In the genomic region with DNA sequence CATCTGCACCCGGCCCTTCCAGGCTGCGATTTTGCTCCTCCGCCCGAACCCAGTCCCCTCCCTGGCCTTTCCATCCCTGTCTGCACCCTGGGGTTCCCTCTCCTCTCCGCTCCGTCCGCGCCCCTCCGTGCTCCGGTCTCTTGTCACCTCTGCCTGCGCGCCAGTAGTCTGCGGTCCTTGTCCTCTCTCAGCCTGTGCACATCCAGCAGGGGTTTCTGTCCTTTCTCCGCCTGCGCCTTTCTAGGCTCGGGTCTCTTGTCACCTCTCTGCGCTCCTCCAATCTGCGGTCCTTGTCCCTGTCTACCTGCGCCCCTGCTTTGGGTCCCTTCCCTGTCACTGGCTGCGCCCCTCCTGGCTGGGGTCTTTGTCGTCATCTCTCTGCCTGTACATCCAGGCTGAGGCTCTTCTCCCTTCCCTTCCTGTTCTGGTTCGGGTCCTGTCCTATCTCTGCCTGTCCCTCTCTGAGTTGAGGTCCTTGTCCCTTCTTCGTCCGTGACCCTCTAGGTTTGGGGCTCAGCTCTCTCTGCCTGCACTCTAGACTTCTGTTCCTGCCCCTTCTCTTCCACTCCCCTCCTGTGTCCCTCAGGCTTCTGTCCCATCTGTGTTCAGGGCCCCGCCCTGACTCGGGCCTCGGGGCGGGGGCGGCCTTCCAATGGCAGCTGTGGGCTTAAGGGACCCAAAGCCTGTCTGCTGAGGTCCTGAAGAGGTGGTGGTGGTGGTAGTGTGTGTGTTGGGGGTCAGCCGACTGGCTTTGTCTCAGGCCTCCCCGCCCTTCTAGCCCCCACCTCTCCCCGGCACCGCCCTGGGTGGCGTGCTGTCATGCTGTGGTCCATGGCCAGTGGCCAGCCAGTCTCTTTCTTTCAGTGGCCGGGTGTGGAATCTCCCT, we compare ENCODE assay signal across 8 mouse cellular contexts. TPM values are rescaled to one million over a fixed set of nuclear protein-coding genes. Genes with fewer than 3 reads are reported as not detected.
A peak's percentile ranks its signal among the peaks of the same experiment; 100 is the strongest.
DNase-seq lines count a peak whose midpoint lies in the region; ATAC-seq and TF ChIP-seq lines count a peak whose summit lies in the region.

No protein-coding gene starts in this region.

- H3K9ac ChIP-seq in CH12.LX (ENCODE audit: insufficient read depth, low read depth) = peak overlapping the region; percentile 75
- peak overlapping the region; percentile 81 for H3K9ac ChIP-seq in liver, embryonic 16.5 days (ENCODE audit: low read depth, low read length)
- peak overlapping the region; percentile 95 for H3K9ac ChIP-seq in neural tube, embryonic 11.5 days (ENCODE audit: low read length)

- WGBS in embryonic facial prominence, embryonic 10.5 days = 2% methylated on average over 35 of the region's 35 CpGs
- WGBS in liver, embryonic 16.5 days (ENCODE audit: insufficient replicate concordance) = 5% methylated on average over 35 of the region's 35 CpGs
- 3% methylated on average over 35 of the region's 35 CpGs for WGBS in neural tube, embryonic 11.5 days

- H3K36me3 ChIP-seq in CH12.LX (replicated peaks in 1 of 2; ENCODE audit: control insufficient read depth in 1 of 2, insufficient read depth in 1 of 2, low read length in 1 of 2) = peaks cover 9 to 28% of the 10 kb centered on the region in 2 experiments
- peaks cover 26% of the 10 kb centered on the region for H3K36me3 ChIP-seq in embryonic facial prominence, embryonic 10.5 days (replicated peaks)
- H3K36me3 ChIP-seq in liver, embryonic 16.5 days (ENCODE audit: control insufficient read depth, insufficient read depth) = no peaks in the 10 kb centered on the region
- H3K36me3 ChIP-seq in neural tube, embryonic 11.5 days (ENCODE audit: control insufficient read depth, insufficient read depth, low read length) = no peaks in the 10 kb centered on the region; the same call in 1 of the 2 replicates

- no peak for TF ChIP-seq EP300 in CH12.LX (IDR thresholded peaks at IDR 0.05; ENCODE audit: low read length)

- no peak for TF ChIP-seq RAD21 in CH12.LX (IDR thresholded peaks at IDR 0.05; ENCODE audit: low read depth, low read length)

- DNase-seq in CH12.LX (ENCODE audit: extremely low read depth) = no peak
- DNase-seq in adrenal gland, adult 2 months = peak; percentile 84
- peak; percentile 49 for DNase-seq in embryonic facial prominence, embryonic 10.5 days (ENCODE audit: low spot score)
- DNase-seq in heart, adult 8-10 months (ENCODE audit: low spot score) = peak; percentile 79
- DNase-seq in kidney, adult 18-20 months = peak; percentile 62
- peak; percentile 67 for DNase-seq in neural tube, embryonic 11.5 days (ENCODE audit: low spot score)
- DNase-seq in yolk sac, embryonic 10.5 days (ENCODE audit: low spot score) = no peak

- peaks cover 18% of the 10 kb centered on the region for H3K27me3 ChIP-seq in CH12.LX (replicated peaks)
- H3K27me3 ChIP-seq in embryonic facial prominence, embryonic 10.5 days (replicated peaks; ENCODE audit: low read depth, poor library complexity, severe bottlenecking) = no peaks in the 10 kb centered on the region
- no peaks in the 10 kb centered on the region for H3K27me3 ChIP-seq in liver, embryonic 16.5 days (ENCODE audit: control insufficient read depth, insufficient read depth, low read depth, low read length)
- H3K27me3 ChIP-seq in neural tube, embryonic 11.5 days (ENCODE audit: control insufficient read depth, insufficient read depth, low read length) = no peaks in the 10 kb centered on the region

- peak; percentile 27 for ATAC-seq in liver, embryonic 16.5 days (ENCODE audit: low read depth)
- peak; percentile 56 for ATAC-seq in neural tube, embryonic 11.5 days (ENCODE audit: insufficient read depth, low FRiP score, low TSS enrichment)

- peaks cover 18 to 50% of the 10 kb centered on the region in 2 experiments for H3K4me1 ChIP-seq in CH12.LX (ENCODE audit: control insufficient read depth in 1 of 2, insufficient read depth in 2 of 2)
- peaks cover 46% of the 10 kb centered on the region for H3K4me1 ChIP-seq in embryonic facial prominence, embryonic 10.5 days
- peaks cover 25% of the 10 kb centered on the region for H3K4me1 ChIP-seq in liver, embryonic 16.5 days (ENCODE audit: control insufficient read depth, low read depth, low read length)
- H3K4me1 ChIP-seq in neural tube, embryonic 11.5 days (ENCODE audit: control insufficient read depth, insufficient read depth, low read length) = peaks cover 14% of the 10 kb centered on the region

- H3K27ac ChIP-seq in CH12.LX (ENCODE audit: insufficient read depth, low read depth) = peak overlapping the region; percentile 22; the same call in 1 of the 2 replicates
- peak overlapping the region; percentile 95 for H3K27ac ChIP-seq in embryonic facial prominence, embryonic 10.5 days (replicated peaks)
- H3K27ac ChIP-seq in liver, embryonic 16.5 days (ENCODE audit: low read length) = peak overlapping the region; percentile 51
- peak overlapping the region; percentile 94 for H3K27ac ChIP-seq in neural tube, embryonic 11.5 days (ENCODE audit: low read depth, low read length)

- TF ChIP-seq POLR2A in CH12.LX (IDR thresholded peaks at IDR 0.05; ENCODE audit: low read depth, low read length) = no peak

- dilution Hi-C loops in CH12.LX (cut with MboI; ENCODE audit: extremely low pct_ligation_motif_present, extremely low pct_unique_long_range_greater_than_20kb, low sequenced_read_pairs) = no loop called here

- H3K79me2 ChIP-seq in CH12.LX (replicated peaks; ENCODE audit: control insufficient read depth, extremely low read depth, insufficient read depth, poor library complexity, severe bottlenecking) = peaks cover 25% of the 10 kb centered on the region

- in situ Hi-C loops in CH12.LX (cut with MboI; ENCODE audit: low pct_ligation_motif_present, low pct_unique_long_range_greater_than_20kb, low sequenced_read_pairs) = no loop called here

- peak overlapping the region; percentile 83 to 94 (median 92) for H3K4me3 ChIP-seq in CH12.LX (replicated peaks in 1 of 3; ENCODE audit: low read depth in 2 of 3, low read length in 2 of 3, poor library complexity in 1 of 3)
- H3K4me3 ChIP-seq in embryonic facial prominence, embryonic 10.5 days = peak overlapping the region; percentile 92
- H3K4me3 ChIP-seq in liver, embryonic 16.5 days (ENCODE audit: low read depth, low read length) = peak overlapping the region; percentile 81
- H3K4me3 ChIP-seq in neural tube, embryonic 11.5 days (ENCODE audit: low read depth, low read length) = peak overlapping the region; percentile 94

- H3K9me3 ChIP-seq in CH12.LX (replicated peaks; ENCODE audit: low read length) = no peaks in the 10 kb centered on the region
- no peaks in the 10 kb centered on the region for H3K9me3 ChIP-seq in embryonic facial prominence, embryonic 10.5 days
- H3K9me3 ChIP-seq in liver, embryonic 16.5 days (replicated peaks; ENCODE audit: control insufficient read depth, low read length) = no peaks in the 10 kb centered on the region
- H3K9me3 ChIP-seq in neural tube, embryonic 11.5 days (ENCODE audit: control insufficient read depth, low read length) = no peaks in the 10 kb centered on the region

- H3K4me2 ChIP-seq in CH12.LX (ENCODE audit: insufficient read depth, low read depth, poor library complexity, severe bottlenecking) = peak overlapping the region; percentile 73
- peak overlapping the region; percentile 99 for H3K4me2 ChIP-seq in liver, embryonic 16.5 days (ENCODE audit: low read depth, low read length)
- peak overlapping the region; percentile 99 for H3K4me2 ChIP-seq in neural tube, embryonic 11.5 days (ENCODE audit: low read depth)

- no peak for TF ChIP-seq CTCF in CH12.LX (conservative IDR thresholded peaks at IDR 0.05 in 1 of 2, IDR thresholded peaks at IDR 0.05 in 1 of 2; ENCODE audit: low read depth in 2 of 2, low read length in 2 of 2)

RNA-seq across cellular contexts. Expression of a gene that starts 0.8 kb away (rescaled TPM):
- total RNA-seq in CH12.LX (2012; rRNA removed) (45.2 and 55.1 TPM in 2 replicates), CH12.LX (2014; rRNA removed) (44.4 and 45.6 TPM in 2 replicates)
- 77.0 and 116 TPM in 2 replicates for polyA plus RNA-seq in CH12.LX (2012; ENCODE audit: insufficient read length, low read depth)
- total RNA-seq in adrenal gland, adult 2 months (2021) = 100 to 1,000 TPM in 1 of 2 experiments, 10 to 100 TPM in 1; 87.7 to 107 TPM
- 61.6 and 71.6 TPM in 2 replicates for polyA plus RNA-seq in adrenal gland, adult 2 months (2012; rRNA removed)
- polyA plus RNA-seq in embryonic facial prominence, embryonic 10.5 days (2016; fragmentation: Nextera tagmentation; extraction: Ambion mirVana) = 130 and 131 TPM in 2 replicates
- total RNA-seq in heart, adult 8-10 months (2022) = 10 to 100 TPM; 73.6 to 90.4 (median 83.5) TPM
- polyA plus RNA-seq in liver, embryonic 16.5 days (2015; fragmentation: Nextera tagmentation; extraction: Ambion mirVana) = 14.5 and 14.6 TPM in 2 replicates
- 339 and 364 TPM in 2 replicates for polyA plus RNA-seq in neural tube, embryonic 11.5 days (2014; fragmentation: Nextera tagmentation; extraction: Ambion mirVana)

RNA-seq across cellular contexts. Expression of a gene that starts 46.4 kb away (rescaled TPM):
- total RNA-seq in CH12.LX (2012; rRNA removed) (38.7 and 43.6 TPM in 2 replicates), CH12.LX (2014; rRNA removed) (35.9 and 36.0 TPM in 2 replicates)
- 49.1 and 49.9 TPM in 2 replicates for polyA plus RNA-seq in CH12.LX (2012; ENCODE audit: insufficient read length, low read depth)
- total RNA-seq in adrenal gland, adult 2 months (2021) = 10 to 100 TPM; 67.7 to 70.0 TPM
- 191 and 279 TPM in 2 replicates for polyA plus RNA-seq in adrenal gland, adult 2 months (2012; rRNA removed)
- 56.2 and 56.4 TPM in 2 replicates for polyA plus RNA-seq in embryonic facial prominence, embryonic 10.5 days (2016; fragmentation: Nextera tagmentation; extraction: Ambion mirVana)
- 10 to 100 TPM; 33.7 to 37.7 (median 35.0) TPM for total RNA-seq in heart, adult 8-10 months (2022)
- 17.5 TPM in 2 replicates for polyA plus RNA-seq in liver, embryonic 16.5 days (2015; fragmentation: Nextera tagmentation; extraction: Ambion mirVana)
- polyA plus RNA-seq in neural tube, embryonic 11.5 days (2014; fragmentation: Nextera tagmentation; extraction: Ambion mirVana) = 53.1 and 53.4 TPM in 2 replicates

RNA-seq across cellular contexts. Expression of a gene that starts 46.4 kb away (rescaled TPM):
- total RNA-seq in CH12.LX (2012; rRNA removed) (24.1 and 26.9 TPM in 2 replicates), CH12.LX (2014; rRNA removed) (25.6 and 27.9 TPM in 2 replicates)
- 27.9 and 29.2 TPM in 2 replicates for polyA plus RNA-seq in CH12.LX (2012; ENCODE audit: insufficient read length, low read depth)
- total RNA-seq in adrenal gland, adult 2 months (2021) = 10 to 100 TPM; 32.5 to 37.7 TPM
- 8.0 and 12.0 TPM in 2 replicates for polyA plus RNA-seq in adrenal gland, adult 2 months (2012; rRNA removed)
- polyA plus RNA-seq in embryonic facial prominence, embryonic 10.5 days (2016; fragmentation: Nextera tagmentation; extraction: Ambion mirVana) = 50.2 and 58.0 TPM in 2 replicates
- total RNA-seq in heart, adult 8-10 months (2022) = 10 to 100 TPM; 18.9 to 20.1 (median 19.6) TPM
- 14.1 and 14.4 TPM in 2 replicates for polyA plus RNA-seq in liver, embryonic 16.5 days (2015; fragmentation: Nextera tagmentation; extraction: Ambion mirVana)
- 58.8 and 60.0 TPM in 2 replicates for polyA plus RNA-seq in neural tube, embryonic 11.5 days (2014; fragmentation: Nextera tagmentation; extraction: Ambion mirVana)

RNA-seq across cellular contexts. Expression of a gene that starts 54.3 kb away (rescaled TPM):
- total RNA-seq in CH12.LX (2012; rRNA removed) = 16.3 and 21.8 TPM in 2 replicates
- 7.4 and 11.8 TPM in 2 replicates for total RNA-seq in CH12.LX (2014; rRNA removed)
- 12.9 and 13.3 TPM in 2 replicates for polyA plus RNA-seq in CH12.LX (2012; ENCODE audit: insufficient read length, low read depth)
- total RNA-seq in adrenal gland, adult 2 months (2021) = 10 to 100 TPM in 1 of 2 experiments, 1 to 10 TPM in 1; 8.8 to 17.8 TPM
- 19.7 and 22.5 TPM in 2 replicates for polyA plus RNA-seq in adrenal gland, adult 2 months (2012; rRNA removed)
- 21.7 and 22.2 TPM in 2 replicates for polyA plus RNA-seq in embryonic facial prominence, embryonic 10.5 days (2016; fragmentation: Nextera tagmentation; extraction: Ambion mirVana)
- 1 to 10 TPM in 1 of 4 experiments, under 1 TPM in 3; 0.54 to 1.1 (median 0.77) TPM for total RNA-seq in heart, adult 8-10 months (2022)
- 3.5 and 5.0 TPM in 2 replicates for polyA plus RNA-seq in liver, embryonic 16.5 days (2015; fragmentation: Nextera tagmentation; extraction: Ambion mirVana)
- polyA plus RNA-seq in neural tube, embryonic 11.5 days (2014; fragmentation: Nextera tagmentation; extraction: Ambion mirVana) = 12.5 and 12.8 TPM in 2 replicates

RNA-seq across cellular contexts. Expression of a gene that starts 54.6 kb away (rescaled TPM):
- total RNA-seq in CH12.LX (2012; rRNA removed) (5.9 and 8.4 TPM in 2 replicates), CH12.LX (2014; rRNA removed) (6.3 and 7.6 TPM in 2 replicates)
- polyA plus RNA-seq in CH12.LX (2012; ENCODE audit: insufficient read length, low read depth) = 3.3 and 4.1 TPM in 2 replicates
- 100 to 1,000 TPM in 1 of 2 experiments, 10 to 100 TPM in 1; 63.4 to 125 TPM for total RNA-seq in adrenal gland, adult 2 months (2021)
- 124 and 125 TPM in 2 replicates for polyA plus RNA-seq in adrenal gland, adult 2 months (2012; rRNA removed)
- polyA plus RNA-seq in embryonic facial prominence, embryonic 10.5 days (2016; fragmentation: Nextera tagmentation; extraction: Ambion mirVana) = 75.0 TPM in 2 replicates
- total RNA-seq in heart, adult 8-10 months (2022) = 10 to 100 TPM; 57.5 to 90.1 (median 67.6) TPM
- polyA plus RNA-seq in liver, embryonic 16.5 days (2015; fragmentation: Nextera tagmentation; extraction: Ambion mirVana) = 70.7 and 76.8 TPM in 2 replicates
- polyA plus RNA-seq in neural tube, embryonic 11.5 days (2014; fragmentation: Nextera tagmentation; extraction: Ambion mirVana) = 64.5 and 67.3 TPM in 2 replicates

Comparison
In these comparisons a context has a peak if more than half of its experiments do, and no peak if none do; other contexts are left out.
1. DNase-seq: peak in adrenal gland, adult 2 months (single experiment), embryonic facial prominence, embryonic 10.5 days (single experiment), heart, adult 8-10 months (single experiment), kidney, adult 18-20 months (single experiment) and neural tube, embryonic 11.5 days (single experiment); none in CH12.LX (single experiment) and yolk sac, embryonic 10.5 days (single experiment).
2. H3K27ac ChIP-seq: peak in every context shown above with its lines; median percentile 95 in embryonic facial prominence, embryonic 10.5 days; 94 in neural tube, embryonic 11.5 days; 51 in liver, embryonic 16.5 days; 22 in CH12.LX.
3. Peak in every context shown above with its lines, with median percentiles within 50 percentile points of each other: H3K4me2 ChIP-seq, H3K4me3 ChIP-seq and H3K9ac ChIP-seq.